Mouse (Mus musculus): ENCODE results near the gene B4galt7. TPM values are rescaled to one million over a fixed set of nuclear protein-coding genes. Genes with fewer than 3 reads are reported as not detected.

Gene B4galt7
- total RNA-seq, 4 experiments from 2014 or later, result 21.5 to 28.7 (median 24.8) TPM

Other genes with a start within 250 kb of the B4galt7 start
- 10 to 100 TPM; 56.6 to 72.8 (median 65.0) TPM for gene Lman2, start 237.1 kb upstream of the B4galt7 start, total RNA-seq (2022)
- 10 to 100 TPM; 86.8 to 97.9 (median 95.0) TPM for gene Rgs14, start 230.2 kb upstream of the B4galt7 start, total RNA-seq (2022)
- gene Slc34a1, start 201.7 kb upstream of the B4galt7 start, total RNA-seq (2022), result not detected
- not detected for gene Pfn3, start 184.7 kb upstream of the B4galt7 start, total RNA-seq (2022)
- 1 to 10 TPM in 1 of 4 experiments, under 1 TPM in 2, not detected in 1; 0.43 to 1.5 (median 0.74) TPM for gene F12, start 173.1 kb upstream of the B4galt7 start, total RNA-seq (2022)
- 10 to 100 TPM; 61.4 to 74.2 (median 67.5) TPM for gene Grk6, start 154.8 kb upstream of the B4galt7 start, total RNA-seq (2022)
- gene Prr7, start 135.6 kb upstream of the B4galt7 start, total RNA-seq (2022), result 10 to 100 TPM; 57.5 to 73.5 (median 60.4) TPM
- gene Dbn1, start 111.8 kb upstream of the B4galt7 start, total RNA-seq (2022), result 100 to 1,000 TPM; 295 to 399 (median 333) TPM
- 10 to 100 TPM; 88.7 to 99.2 (median 95.5) TPM for gene Pdlim7, start 86.2 kb upstream of the B4galt7 start, total RNA-seq (2022)
- 10 to 100 TPM in 2 of 4 experiments, 1 to 10 TPM in 2; 6.4 to 20.4 (median 12.1) TPM for gene Dok3, start 70.6 kb upstream of the B4galt7 start, total RNA-seq (2022)
- gene Ddx41, start 63.2 kb upstream of the B4galt7 start, total RNA-seq (2022), result 10 to 100 TPM; 54.4 to 64.1 (median 56.3) TPM
- 100 to 1,000 TPM in 2 of 4 experiments, 10 to 100 TPM in 2; 84.9 to 113 (median 94.5) TPM for gene Fam193b, start 28.8 kb upstream of the B4galt7 start, total RNA-seq (2022)
- gene Tmed9, start 26.2 kb upstream of the B4galt7 start, total RNA-seq (2022), result 100 to 1,000 TPM; 124 to 139 (median 130) TPM
- 10 to 100 TPM; 41.5 to 54.7 (median 46.1) TPM for gene Caml, start 23.1 kb downstream of the B4galt7 start, total RNA-seq (2022)
- gene Ddx46, start 35.1 kb downstream of the B4galt7 start, total RNA-seq (2022), result 10 to 100 TPM; 41.8 to 48.4 (median 46.2) TPM
- gene B230219D22Rik, start 93.2 kb downstream of the B4galt7 start, total RNA-seq (2022), result 10 to 100 TPM; 67.1 to 69.6 (median 68.9) TPM
- gene Txndc15, start 114.8 kb downstream of the B4galt7 start, total RNA-seq (2022), result 10 to 100 TPM; 68.6 to 75.2 (median 72.6) TPM
- gene Pcbd2, start 127.5 kb downstream of the B4galt7 start, total RNA-seq (2022), result 10 to 100 TPM; 28.8 to 41.8 (median 38.5) TPM
- gene Catsper3, start 184.7 kb downstream of the B4galt7 start, total RNA-seq (2022), result under 1 TPM; 0.29 to 0.64 (median 0.48) TPM
- gene Pitx1, start 236.3 kb downstream of the B4galt7 start, total RNA-seq (2022), result not detected

Measured in layer of hippocampus, adult 8-10 months (tissue).